Mouse (Mus musculus) thymus, postnatal 25 days (tissue): ENCODE results near the gene Nxt2.
"Not testable (repeated sequence)": the region's sequence is repeated elsewhere in the genome, so short reads cannot be mapped to it uniquely, and the experiment has no call there.

ENCODE experiments used
- DNase-seq: peaks from one replicate; pipeline ENCODE4 v3.0.0; 2022

Nxt2 gene

DNA sequence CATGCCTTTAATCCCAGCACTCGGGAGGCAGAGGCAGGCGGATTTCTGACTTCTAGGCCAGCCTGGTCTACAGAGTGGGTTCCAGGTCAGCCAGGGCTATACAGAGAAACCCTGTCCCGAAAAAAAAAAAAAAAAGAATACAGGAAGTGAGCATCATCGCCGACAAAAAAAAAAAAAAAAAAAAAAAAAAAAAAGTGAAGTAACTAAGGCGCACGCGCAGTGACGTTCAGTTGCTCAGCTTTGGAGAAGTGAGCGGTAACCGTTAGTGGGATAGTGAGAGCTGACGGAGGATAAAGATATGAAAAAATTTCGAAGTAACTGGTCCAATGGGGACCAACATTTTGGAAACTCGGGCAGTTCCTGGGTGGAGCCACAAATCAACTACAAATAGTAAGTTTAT is at the start of gene Nxt2:
Nxt2 (plus strand) TSS at position 229 of the 400 bp plus-strand sequence.
- no peak for DNase-seq

DNA sequence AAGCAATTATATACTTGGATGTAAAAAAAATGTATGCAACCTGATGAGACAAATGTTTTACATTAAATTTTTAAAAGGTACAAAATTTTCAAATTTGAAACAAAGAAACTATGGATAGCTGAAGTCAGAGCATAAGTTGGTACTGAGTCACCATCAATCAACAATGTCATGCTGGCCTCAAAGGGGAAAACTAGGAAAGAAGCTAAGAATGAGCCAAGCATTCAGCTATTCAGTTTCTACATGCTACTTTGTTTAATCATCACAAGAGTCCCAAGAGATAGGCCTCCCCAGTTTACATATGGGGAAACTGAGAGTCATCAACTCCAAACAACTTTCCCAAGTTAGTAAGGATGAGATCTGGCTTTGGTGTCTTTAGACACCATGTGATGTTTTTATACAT is 49.6 kb upstream of the Nxt2 start:
- no peak for DNase-seq

DNA sequence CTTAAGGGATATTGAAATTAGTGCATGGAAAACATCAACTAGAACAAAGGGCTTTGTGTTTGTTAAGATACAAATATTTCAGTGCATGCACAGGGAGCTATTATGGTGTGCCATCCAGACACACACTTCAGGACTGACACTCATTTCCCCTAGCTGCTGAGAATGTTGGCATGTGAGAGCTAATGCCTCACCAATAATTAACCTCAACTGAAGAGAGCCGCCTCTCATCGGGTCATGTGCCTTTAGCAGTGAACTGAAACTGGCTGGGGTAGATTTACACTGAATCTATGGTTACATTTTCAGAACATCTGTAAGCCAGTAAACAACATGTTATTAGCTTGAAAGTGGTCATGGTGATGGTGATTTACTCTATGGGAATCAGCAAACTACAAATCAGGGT is 44.5 kb upstream of the Nxt2 start:
- DNase-seq, result no peak

DNA sequence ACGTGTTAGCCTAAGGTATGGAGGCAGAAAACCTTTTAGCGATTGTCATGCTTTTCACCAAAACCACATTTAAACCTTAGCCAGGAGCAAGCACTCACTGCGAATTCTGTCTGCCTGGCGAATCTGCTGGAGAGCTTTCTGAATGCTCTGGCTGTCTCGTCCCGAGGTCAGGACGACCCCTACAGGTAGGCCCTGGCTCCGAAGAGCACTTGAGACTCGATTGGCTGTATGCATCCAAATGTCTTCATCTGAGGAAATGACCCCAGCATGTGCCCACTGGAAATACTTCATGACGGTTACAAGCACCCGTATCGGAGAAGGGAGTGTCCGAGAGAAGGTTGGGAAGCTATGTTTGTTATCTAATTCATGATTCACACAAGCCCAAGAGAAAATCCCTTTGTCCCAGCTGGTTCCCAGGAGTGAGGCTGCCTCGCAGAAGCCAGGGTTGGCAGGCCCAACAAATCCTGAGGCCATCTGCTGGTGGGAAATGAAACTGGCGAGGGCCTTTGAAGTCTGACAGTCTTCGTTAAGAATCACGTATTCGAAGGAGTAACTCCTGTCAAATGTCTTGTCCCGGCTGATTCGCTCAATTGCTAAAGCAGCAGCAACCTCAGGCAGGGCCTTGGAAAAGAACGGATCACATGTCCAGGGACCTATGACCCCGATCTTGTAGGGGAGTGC is 37.4 kb upstream of the Nxt2 start:
- DNase-seq, result no peak

DNA sequence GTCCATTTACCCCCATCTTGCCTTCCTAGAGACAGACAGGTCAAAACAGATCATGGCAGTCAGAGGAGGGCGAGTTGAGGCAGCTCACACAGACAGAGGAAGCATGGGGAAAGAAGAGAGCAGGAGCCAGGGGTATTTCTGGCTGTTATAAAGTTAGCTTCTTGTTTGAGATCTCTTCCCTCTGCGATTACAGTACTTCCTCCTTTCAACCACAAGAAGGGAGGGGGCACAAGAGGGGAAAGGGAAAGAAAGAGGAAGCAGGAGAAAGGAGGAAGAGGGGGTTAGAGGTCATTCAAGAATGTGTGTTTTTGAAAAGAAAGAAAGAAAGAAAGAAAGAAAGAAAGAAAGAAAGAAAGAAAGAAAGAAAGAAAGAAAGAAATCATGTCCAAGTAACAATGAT is 36.2 kb upstream of the Nxt2 start:
- no peak for DNase-seq

GRCm38 (mm10) chrX:142194420-142194819 is 32.1 kb upstream of the Nxt2 start:
- DNase-seq, result no peak

- DNase-seq, result no peak
These were observed 31.0 kb upstream of the Nxt2 start for GRCm38 (mm10) chrX:142195551-142195950.

- no peak for DNase-seq
These were observed 29.7 kb upstream of the Nxt2 start, which contains the start of gene Gucy2f for GRCm38 (mm10) chrX:142196831-142197230. TSS of gene Gucy2f (minus strand) at chrX:142196931.

DNA sequence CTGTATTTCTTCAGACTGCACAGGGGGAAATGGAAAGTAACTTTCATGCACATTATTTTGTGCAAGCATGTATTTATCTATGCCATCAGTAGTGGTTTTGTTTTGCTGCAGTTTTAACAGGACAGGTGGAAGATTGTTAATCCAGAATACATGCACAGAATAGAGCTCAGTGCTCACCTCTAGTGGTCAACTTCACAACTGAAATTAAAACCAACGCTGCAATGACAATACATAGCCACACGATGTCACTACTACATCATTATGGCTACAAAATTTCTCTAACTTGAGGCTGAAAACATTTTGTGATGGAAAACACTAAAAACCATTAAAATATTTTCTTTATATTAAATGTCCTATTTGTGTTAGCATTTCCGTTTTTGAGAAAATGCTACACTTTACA is 26.3 kb upstream of the Nxt2 start:
- DNase-seq, result peak; percentile 15

DNA sequence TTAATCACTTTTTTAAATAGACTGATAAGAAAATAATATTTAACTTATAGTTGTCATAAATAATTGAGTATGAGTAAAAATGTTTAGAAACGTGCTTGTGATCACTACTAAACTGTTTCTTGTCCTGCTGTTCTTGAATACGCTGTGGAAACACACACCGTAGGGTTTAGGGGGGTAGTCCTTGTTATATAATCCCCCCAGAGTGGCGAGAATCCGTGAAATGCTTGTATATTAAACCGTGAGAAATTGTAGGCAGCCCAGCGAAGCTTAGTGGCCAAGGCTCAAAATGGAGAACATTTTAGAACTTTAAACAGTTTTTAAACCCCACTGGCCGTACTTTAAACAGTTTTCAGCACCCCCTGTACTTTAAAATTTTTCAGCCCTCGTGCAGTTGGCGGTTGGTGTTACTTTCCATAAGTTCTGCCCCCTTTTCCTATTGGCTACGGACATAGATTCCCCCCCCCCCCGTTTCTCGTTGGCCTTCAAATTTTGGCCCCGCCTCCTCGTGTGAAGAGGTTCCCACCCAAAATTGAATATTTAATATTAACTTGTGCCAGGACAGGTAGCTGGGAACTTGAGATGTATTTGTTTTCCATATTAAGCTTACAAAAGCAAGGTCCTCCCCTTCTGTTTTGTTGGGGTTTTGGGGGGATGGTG is 956 bp downstream of the Nxt2 start:
- peak; percentile 22 for DNase-seq

DNA sequence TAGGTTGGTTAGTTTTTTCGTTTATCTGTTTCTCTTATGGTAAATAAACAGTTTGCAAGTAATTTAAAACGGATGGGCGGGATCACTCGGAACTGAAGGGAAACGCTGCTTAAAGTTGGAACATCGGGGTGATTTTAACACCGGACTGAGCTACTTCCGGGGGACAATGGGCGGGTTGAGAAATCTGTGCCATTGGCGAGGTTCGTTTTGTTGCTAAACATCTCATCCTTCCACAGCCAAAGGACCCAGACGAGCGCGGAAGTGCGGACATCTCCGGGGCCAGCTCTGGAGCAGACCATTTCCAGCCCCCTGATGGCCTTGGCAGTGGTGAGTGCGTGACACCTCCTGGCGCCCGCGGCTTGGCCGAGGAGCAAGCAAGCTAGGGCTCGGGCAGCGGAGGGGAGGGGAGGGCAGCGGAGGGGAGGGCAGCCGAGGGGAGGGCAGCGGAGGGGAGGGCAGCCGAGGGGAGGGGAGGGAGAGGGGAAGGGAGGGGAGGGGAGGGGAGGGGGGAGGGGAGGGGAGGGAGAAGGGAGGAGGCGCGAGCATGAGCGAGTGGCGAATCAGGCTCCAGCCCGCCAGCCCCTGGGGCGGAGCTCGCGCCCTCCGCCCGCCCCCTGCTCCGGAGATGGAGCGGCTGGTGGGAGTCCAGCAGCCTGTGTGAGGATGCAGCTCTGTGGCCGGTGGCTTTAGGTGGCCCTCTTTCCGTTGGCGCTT is 1.6 kb downstream of the Nxt2 start:
- DNase-seq, result peak; percentile 62

DNA sequence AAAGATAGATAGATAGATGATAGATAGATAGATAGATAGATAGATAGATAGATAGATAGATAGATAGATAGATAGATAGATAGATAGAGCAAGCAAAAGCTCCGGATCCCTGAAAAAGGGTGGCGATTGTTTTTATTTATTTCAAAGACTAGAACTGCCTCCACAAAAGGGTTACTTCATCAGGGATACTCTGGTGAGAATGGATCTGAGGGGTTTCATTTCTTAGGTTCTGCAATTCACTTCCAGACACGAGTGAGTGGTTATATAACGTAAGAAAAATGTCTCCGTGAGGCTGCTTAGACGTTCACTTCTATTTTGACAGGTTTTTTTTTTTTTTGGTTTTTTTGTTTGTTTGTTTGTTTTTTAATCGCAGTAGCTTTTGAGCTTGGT is 2.2 kb downstream of the Nxt2 start:
- DNase-seq, result no peak

GRCm38 (mm10) chrX:142236146-142236545 is 9.6 kb downstream of the Nxt2 start:
- DNase-seq, result not testable (repeated sequence)

DNA sequence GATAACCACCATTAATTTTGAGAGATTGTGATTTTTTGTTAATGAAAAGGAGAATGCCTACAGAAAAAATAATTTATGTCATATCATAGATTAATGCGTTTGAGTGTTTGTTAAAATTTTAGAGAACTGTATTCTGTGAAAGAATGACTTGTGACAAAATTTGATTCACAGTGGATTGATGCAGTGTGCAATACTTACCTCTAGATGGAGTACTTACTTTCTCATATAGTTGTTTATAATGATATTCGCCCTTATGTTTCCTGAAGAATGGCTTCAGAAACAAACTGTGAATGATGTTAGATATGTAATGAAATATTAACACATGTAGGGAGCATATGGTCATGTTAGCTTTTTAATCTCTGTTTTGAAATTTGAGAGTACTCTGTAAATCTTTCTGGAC is 10.5 kb downstream of the Nxt2 start:
- DNase-seq, result no peak

DNA sequence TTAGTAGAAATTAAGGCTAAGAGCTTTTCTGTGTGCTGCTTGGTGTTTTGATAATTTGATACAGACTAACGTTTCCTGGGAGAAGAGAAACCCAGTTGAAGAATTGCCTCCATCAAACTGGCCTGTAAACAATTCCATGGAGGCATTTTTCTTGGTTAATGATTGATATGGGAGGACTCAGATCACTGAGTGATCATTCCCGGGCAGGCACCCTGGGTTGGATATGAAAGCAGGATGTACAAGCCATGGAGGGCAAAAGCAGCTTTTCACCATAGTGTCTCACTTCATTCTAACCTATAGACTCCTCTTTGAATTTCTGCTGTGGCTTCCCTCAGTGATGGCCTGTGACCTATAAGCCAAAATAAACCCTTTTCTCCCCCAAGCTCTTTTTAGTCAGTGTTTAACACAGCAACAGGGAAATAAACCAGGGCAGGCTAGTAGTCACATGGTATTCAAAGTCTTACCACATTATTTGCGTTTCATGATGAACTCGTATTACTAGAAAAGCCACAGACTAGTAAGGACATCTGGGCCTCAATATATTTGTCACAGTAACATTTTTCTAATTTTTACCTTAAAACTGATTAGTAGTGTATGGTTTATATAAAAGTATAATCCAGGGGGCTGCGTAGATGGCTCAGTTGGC is 19.2 kb downstream of the Nxt2 start:
- no peak for DNase-seq

DNA sequence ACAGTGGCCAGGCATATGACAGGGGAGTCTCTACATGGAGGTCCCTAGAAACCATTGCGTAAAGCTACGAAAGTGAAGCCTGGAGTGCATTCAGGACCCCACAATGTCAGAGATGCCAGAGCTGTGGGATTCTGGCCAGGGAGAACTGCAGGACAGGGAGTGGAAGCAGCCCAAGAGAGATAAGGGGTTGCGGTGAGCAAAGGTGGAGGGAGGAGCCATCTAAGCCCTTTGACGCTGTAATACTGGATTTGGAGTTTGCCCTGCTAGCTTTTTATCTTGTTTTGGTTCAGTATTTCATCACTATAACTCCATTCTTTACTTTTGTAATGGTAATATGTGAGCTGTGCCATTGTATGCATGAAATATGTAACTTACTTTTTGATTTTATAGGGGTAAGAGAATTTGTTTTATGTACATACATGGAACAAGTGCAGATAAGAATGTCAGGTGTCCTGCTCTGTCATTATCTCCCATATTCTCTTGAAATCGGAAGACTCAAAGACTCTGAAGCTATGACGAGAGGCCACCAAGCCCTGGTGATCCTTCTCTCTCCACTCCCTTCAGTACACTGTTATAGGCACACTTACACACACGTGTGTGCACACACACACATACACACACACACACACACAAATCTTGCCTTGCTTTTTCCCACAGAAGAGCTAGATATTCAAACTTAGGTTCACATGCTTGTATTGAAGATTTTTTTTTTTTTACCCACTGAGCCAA is 23.6 kb downstream of the Nxt2 start:
- no peak for DNase-seq

- DNase-seq, result no peak
These were observed 49.5 kb downstream of the Nxt2 start for GRCm38 (mm10) chrX:142276031-142276430.

- no peak for DNase-seq
These were observed 50.0 kb downstream of the Nxt2 start for GRCm38 (mm10) chrX:142276573-142276972.

- no peak for DNase-seq
These were observed 59.3 kb downstream of the Nxt2 start for GRCm38 (mm10) chrX:142285905-142286304.
